Mouse (Mus musculus): ENCODE results near the gene Rdh12. TPM values are rescaled to one million over a fixed set of nuclear protein-coding genes. Genes with fewer than 3 reads are reported as not detected.
"Not testable (repeated sequence)": the region's sequence is repeated elsewhere in the genome, so short reads cannot be mapped to it uniquely, and the experiment has no call there.

Rdh12 gene
- total RNA-seq (2021) = under 1 TPM in 1 of 2 experiments, not detected in 1; 0.09 TPM
- long read RNA-seq, experiment 1 = 0 reads
- long read RNA-seq, experiment 2 = 0 reads

- DNase-seq (ENCODE audit: low spot score) = peak; percentile 40
Measured at GRCm38 (mm10) chr12:79208703-79209464, at the start of gene Rdh12. Rdh12 (plus strand) TSS chr12:79208914.

GRCm38 (mm10) chr12:79162876-79163275 lies 45.8 kb upstream of the Rdh12 start:
- no peak for DNase-seq (ENCODE audit: low spot score)

DNA sequence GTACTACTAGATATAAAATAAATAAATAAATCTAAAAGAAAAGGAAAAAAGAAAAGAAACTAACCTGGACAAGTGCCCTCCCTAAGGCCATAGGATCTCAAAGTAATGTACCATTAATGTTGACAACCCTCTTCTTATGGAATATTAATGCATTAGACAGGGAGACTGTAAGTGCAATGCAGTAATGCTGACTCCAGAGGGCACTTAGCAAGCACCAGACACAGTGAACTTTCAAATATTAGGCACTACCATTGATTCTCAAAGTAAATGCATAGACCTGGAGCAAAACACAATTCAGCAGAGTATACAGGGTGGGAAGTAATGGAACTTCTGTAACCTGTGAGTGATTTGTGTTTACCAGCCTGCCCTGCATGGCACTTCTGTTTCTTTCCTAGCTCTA lies 39.5 kb upstream of the Rdh12 start:
- DNase-seq (ENCODE audit: low spot score) = no peak

DNA sequence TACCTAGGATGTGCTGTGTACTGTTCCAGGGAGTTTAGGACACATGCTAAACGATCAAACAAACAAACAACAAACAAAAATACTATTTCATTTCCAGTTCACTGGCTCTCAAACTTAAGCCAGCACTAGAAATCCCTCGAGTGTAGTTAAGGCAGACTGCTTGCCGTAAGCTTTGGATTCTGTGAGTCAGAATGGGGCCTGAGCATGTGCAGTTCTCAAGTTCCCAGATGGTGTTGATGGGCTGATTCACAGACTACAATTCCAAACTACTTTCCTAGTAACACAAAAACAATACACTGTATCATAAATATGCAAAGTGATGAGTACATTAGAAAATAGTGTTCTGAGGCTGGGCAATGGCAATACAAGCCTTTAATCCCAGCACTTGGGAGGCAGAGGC lies 38.3 kb upstream of the Rdh12 start:
- DNase-seq (ENCODE audit: low spot score) = no peak

- DNase-seq (ENCODE audit: low spot score) = no peak
Measured at GRCm38 (mm10) chr12:79171269-79171995, 37.3 kb upstream of the Rdh12 start.

DNA sequence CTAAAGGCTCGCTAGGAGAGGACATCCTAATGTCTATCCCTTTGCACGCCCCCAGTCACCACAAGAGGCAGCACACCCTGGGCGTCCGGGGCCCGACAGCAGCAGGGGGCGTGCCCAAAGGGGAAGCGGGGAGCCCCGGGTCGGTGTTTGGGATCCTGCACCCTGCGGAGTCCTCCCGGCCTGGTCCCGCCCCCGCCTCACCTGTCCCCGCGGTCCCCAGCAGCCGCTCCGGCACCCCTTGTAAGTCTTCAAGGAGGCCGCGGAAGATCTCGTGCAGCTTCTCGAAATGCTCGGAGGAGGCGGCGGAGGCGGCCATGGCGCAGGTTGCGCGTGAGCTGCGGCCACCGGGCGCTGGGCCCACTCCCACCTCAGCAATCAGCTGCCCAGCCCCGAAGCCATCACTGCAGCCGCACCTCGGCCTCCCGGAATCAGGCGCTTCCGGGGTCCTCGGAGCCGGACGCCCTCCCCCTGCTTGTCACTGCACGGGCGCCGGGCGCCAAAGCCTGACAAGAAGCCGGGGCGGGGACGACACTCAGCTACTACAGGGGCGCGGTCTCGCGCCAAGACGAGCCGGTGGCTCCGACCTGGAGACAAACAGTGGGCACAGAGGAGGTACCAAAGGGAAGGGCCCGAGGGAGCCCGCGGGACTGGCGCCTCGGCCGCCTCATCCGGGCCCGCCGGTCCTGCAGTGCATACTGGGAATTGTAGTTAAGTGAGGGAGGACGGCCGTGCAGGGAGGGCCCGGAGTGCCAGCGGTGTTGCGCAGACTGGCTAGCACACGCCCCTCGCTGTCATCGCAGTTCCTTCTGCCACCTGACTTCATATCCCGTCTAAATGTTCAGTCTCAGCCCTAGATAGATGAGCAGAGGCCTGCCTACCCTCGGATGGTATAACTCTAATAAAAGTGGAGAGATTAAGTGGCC lies 36.4 kb upstream of the Rdh12 start, which contains the start of gene Vti1b:
TSS of gene Vti1b (minus strand) at position 649 of the 923 bp plus-strand sequence.
- DNase-seq (ENCODE audit: low spot score) = peak; percentile 92

- no peak for DNase-seq (ENCODE audit: low spot score)
Measured at GRCm38 (mm10) chr12:79173721-79174120, 35.0 kb upstream of the Rdh12 start.

GRCm38 (mm10) chr12:79175998-79176397 lies 32.7 kb upstream of the Rdh12 start:
- no peak for DNase-seq (ENCODE audit: low spot score)

GRCm38 (mm10) chr12:79185160-79185559 lies 23.6 kb upstream of the Rdh12 start:
- DNase-seq (ENCODE audit: low spot score) = not testable (repeated sequence)

DNA sequence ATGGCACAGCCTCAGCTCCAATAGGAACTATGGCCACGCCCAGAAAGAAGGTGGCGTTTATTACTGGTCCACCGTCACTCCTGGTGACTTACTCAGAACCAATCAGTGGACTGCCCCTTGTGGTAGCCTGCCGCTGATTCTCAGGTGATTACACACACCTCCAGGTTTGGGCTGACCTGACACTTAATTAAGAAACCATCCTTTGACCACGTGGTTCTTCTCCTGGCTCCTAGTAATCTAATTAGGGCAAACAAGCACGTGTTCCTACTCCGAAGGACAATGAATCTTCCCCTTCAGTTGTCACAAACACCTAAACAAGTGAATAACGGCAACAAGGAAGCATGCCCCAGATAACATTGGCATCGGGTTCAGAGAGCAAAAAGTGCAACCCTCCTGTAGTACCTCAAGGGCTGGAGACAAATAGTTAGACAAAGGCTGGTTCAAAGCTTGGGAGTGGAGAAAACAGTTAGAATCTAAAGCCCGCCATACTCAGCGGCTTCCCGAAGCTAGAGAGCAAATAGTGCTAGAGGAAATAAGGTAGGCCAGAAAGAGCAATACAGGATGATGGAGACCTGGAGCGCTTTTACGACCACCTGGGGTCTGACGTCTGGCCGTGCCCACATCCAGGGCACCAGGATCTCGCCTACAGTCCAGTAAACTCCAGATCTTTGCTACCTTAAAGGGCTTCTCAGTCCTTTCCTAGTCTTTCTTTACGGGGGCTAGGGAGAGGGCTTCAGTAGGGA lies 17.6 kb upstream of the Rdh12 start:
- peak; percentile 14 for DNase-seq (ENCODE audit: low spot score)

- DNase-seq (ENCODE audit: low spot score) = peak; percentile 74
Measured at GRCm38 (mm10) chr12:79191701-79192100, 17.0 kb upstream of the Rdh12 start.

DNA sequence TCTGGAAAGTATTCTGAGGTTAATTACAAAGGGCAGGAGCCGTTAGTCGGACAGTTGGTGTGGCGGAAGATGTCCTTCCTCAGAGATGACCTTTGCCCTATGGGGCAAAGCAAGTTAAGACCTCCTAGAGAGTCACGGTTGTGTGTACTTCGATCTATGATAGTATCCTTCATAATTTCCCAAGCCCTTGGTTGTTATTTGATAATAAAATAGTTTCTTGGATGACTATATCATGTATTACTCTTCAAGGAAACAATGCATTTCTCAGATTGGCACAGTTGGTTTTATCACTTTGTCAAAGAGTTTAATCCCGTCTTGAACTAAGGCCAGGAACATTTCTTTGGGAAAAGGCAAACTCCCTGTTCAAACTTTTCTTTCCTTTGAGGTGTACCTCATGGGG lies 16.5 kb upstream of the Rdh12 start, which contains the start of gene Rdh11:
TSS of gene Rdh11 (minus strand) at position 101 of the 400 bp plus-strand sequence.
- DNase-seq (ENCODE audit: low spot score) = no peak

- peak; percentile 63 for DNase-seq (ENCODE audit: low spot score)
Measured at GRCm38 (mm10) chr12:79193441-79193840, 15.3 kb upstream of the Rdh12 start.

DNA sequence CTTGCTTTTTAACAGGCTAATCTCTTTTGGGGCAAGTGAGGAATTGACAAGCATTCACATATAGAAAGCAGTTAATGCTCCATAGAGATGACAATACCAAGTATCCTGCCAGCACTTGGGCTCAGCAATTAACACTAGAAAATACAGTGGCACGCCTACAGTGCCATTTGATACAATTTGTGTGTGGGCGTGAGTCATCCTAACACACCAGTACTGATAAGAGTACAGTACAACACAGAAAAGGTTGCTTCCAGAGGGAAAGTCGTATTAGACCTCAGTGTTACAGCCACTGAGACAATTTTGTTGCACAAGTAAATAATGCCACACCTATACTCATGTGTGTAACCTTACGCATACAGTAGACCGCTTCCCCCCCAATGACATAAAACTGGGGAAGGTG lies 11.6 kb upstream of the Rdh12 start:
- DNase-seq (ENCODE audit: low spot score) = no peak

GRCm38 (mm10) chr12:79201882-79202281 lies 6.8 kb upstream of the Rdh12 start:
- DNase-seq (ENCODE audit: low spot score) = no peak

- DNase-seq (ENCODE audit: low spot score) = no peak
Measured at GRCm38 (mm10) chr12:79211447-79211846, 2.7 kb downstream of the Rdh12 start.

GRCm38 (mm10) chr12:79217511-79217910 lies 8.8 kb downstream of the Rdh12 start:
- DNase-seq (ENCODE audit: low spot score) = no peak

DNA sequence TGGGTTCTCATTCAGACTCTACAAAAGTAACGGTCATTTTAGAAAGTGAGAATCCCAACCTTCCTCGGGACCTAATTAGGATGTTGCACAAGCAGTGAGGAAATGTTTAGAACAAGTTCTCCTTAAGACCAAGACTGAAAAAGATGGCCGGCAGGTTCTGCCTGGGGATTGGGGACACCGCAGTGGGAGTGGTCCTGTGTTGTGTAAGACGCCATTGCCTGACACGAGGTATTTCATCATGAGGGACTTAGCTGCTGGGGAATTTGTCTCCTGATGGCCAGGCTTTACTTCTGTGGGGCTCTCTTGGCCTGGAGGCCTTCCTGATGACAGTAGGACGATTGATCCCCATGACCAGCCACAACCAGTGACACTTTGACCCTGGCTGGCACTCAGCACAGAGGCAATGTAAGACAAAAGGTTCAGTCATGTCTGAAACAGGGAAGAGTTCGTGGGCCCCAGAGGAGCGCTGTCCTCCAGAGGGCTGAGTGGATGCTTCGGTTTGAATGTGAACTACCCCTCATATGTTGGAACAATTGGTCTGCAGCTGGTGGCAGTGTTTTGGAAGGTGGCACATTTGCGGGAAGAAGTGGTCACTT lies 26.9 kb downstream of the Rdh12 start:
- no peak for DNase-seq (ENCODE audit: low spot score)

GRCm38 (mm10) chr12:79241985-79242384 lies 33.3 kb downstream of the Rdh12 start:
- DNase-seq (ENCODE audit: low spot score) = no peak

GRCm38 (mm10) chr12:79242921-79243320 lies 34.2 kb downstream of the Rdh12 start:
- no peak for DNase-seq (ENCODE audit: low spot score)

All from gastrocnemius, adult 18-20 months (tissue).